Mouse (Mus musculus) embryo, embryonic 11 days (tissue): Measurements from ENCODE around the gene Utrn.
"Not testable (repeated sequence)": the region's sequence is repeated elsewhere in the genome, so short reads cannot be mapped to it uniquely, and the experiment has no call there.

ENCODE experiments used
- DNase-seq: peaks from one replicate; pipeline ENCODE4 v3.0.0-alpha.2; 2015

Utrn gene

GRCm38 (mm10) chr10:12658023-12658744 lies 211.0 kb downstream of the Utrn start:
- no peak for DNase-seq

- no peak for DNase-seq
These were observed 216.2 kb downstream of the Utrn start for GRCm38 (mm10) chr10:12652988-12653387.

GRCm38 (mm10) chr10:12646119-12646518 lies 223.0 kb downstream of the Utrn start:
- DNase-seq, result no peak

GRCm38 (mm10) chr10:12643336-12643735 lies 225.8 kb downstream of the Utrn start:
- no peak for DNase-seq

- DNase-seq, result no peak
These were observed 229.5 kb downstream of the Utrn start for GRCm38 (mm10) chr10:12639638-12640037.

- no peak for DNase-seq
These were observed 235.2 kb downstream of the Utrn start for GRCm38 (mm10) chr10:12633965-12634364.

GRCm38 (mm10) chr10:12630933-12631332 lies 238.2 kb downstream of the Utrn start:
- DNase-seq, result no peak

GRCm38 (mm10) chr10:12618397-12618796 lies 250.8 kb downstream of the Utrn start:
- DNase-seq, result no peak

- peak; percentile 60 for DNase-seq
These were observed 253.4 kb downstream of the Utrn start for GRCm38 (mm10) chr10:12615723-12616122.

- DNase-seq, result peak; percentile 74
These were observed 254.5 kb downstream of the Utrn start for GRCm38 (mm10) chr10:12614465-12615199.

GRCm38 (mm10) chr10:12612235-12612863 lies 256.8 kb downstream of the Utrn start:
- DNase-seq, result peak; percentile 76

- DNase-seq, result no peak
These were observed 259.3 kb downstream of the Utrn start for GRCm38 (mm10) chr10:12609896-12610295.

GRCm38 (mm10) chr10:12608634-12609033 lies 260.5 kb downstream of the Utrn start:
- DNase-seq, result no peak

- not testable (repeated sequence) for DNase-seq
These were observed 262.0 kb downstream of the Utrn start for GRCm38 (mm10) chr10:12607180-12607579.

- no peak for DNase-seq
These were observed 273.8 kb downstream of the Utrn start for GRCm38 (mm10) chr10:12595379-12595778.

- DNase-seq, result no peak
These were observed 274.2 kb downstream of the Utrn start for GRCm38 (mm10) chr10:12594958-12595357.

- no peak for DNase-seq
These were observed 276.1 kb downstream of the Utrn start for GRCm38 (mm10) chr10:12593071-12593470.

- DNase-seq, result peak; percentile 41
These were observed 277.2 kb downstream of the Utrn start for GRCm38 (mm10) chr10:12591946-12592345.

GRCm38 (mm10) chr10:12588051-12588450 lies 281.1 kb downstream of the Utrn start:
- no peak for DNase-seq

- no peak for DNase-seq
These were observed 281.8 kb downstream of the Utrn start for GRCm38 (mm10) chr10:12587318-12587717.

GRCm38 (mm10) chr10:12586825-12587224 lies 282.3 kb downstream of the Utrn start:
- DNase-seq, result no peak

- no peak for DNase-seq
These were observed 283.0 kb downstream of the Utrn start for GRCm38 (mm10) chr10:12586200-12586599.

- no peak for DNase-seq
These were observed 285.7 kb downstream of the Utrn start for GRCm38 (mm10) chr10:12583473-12583872.

GRCm38 (mm10) chr10:12579048-12579447 lies 290.1 kb downstream of the Utrn start:
- peak; percentile 66 for DNase-seq
